Mouse (Mus musculus) spleen, adult 2 months (tissue): ENCODE measurements around the gene Adamts20.

ENCODE experiments used
- CTCF ChIP-seq: fragments of 200-500 bp; IDR thresholded peaks from 2 replicates; pipeline ENCODE4 v1.5.1; 2011; ENCODE audit warnings: mild to moderate bottlenecking, inconsistent platforms; ENCODE audit not compliant: insufficient read depth, insufficient read length, insufficient replicate concordance; ENCODE audit errors: extremely low read depth
- POLR2A ChIP-seq: fragments of 200-500 bp; IDR thresholded peaks from 2 replicates; pipeline ENCODE4 v1.6.1; 2011; ENCODE audit warnings: low read depth, low read length, inconsistent platforms

DNA sequence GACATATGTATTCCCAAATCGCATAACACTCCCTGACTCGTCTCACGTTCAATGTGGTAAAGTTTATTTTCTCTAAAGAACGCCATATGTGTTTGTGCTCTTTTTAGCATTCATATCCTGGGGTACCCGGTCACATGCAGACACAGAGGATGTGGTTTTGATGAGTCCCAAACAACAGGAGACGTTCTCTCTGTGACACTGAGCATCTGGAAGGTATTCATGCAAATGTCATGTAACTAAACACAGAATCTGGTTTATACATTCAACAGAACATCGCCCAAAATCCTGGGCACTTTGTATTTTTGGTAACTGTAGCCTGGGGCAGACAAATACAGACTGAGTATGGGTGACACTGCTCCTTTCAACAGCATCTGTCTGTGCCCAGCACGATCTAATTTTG, 188.8 kb downstream of the Adamts20 start:
- TF ChIP-seq CTCF (no peak), POLR2A (no peak)
